Mouse (Mus musculus) layer of hippocampus, adult 9-11 months (tissue): ENCODE measurements around the gene Rbfox1.

Experiments used
- DNase-seq: peaks from one replicate; pipeline ENCODE4 v3.0.0; 2022

The Rbfox1 gene

DNA sequence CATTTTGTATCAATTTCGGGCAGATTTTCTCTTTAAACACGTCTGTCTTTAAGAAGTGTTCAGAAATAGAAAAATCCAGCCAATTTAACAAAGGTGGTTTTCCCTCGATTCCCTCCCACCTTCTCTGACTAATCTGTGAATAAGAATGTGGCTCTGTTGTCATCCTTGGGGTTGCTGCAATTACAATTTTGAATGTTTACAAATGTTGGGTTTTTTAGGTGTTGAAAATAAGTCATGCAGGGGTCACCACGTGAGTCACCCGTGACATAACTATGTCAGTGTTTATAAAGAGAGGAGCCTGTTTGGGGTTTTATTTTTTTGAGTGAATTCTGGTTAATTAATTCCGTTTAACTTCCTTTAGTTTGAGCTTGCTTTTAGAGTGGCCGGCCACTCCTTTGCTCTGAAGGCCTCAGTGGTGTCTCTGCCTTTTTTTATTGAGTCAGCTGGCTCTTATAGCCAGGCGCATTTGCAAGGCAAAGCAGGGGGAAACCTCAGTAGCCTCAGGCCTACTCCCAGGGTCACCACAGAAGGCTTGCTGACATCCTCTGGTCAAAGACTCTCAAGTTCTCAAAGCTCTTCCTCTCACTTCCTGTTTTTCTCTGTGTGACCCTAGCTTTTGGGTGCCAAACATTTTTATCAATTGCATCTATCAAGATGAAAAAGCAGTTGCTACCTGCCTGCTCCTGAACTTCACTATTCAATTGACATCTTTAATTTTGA is 957.1 kb downstream of the Rbfox1 start:
- DNase-seq, result no peak

DNA sequence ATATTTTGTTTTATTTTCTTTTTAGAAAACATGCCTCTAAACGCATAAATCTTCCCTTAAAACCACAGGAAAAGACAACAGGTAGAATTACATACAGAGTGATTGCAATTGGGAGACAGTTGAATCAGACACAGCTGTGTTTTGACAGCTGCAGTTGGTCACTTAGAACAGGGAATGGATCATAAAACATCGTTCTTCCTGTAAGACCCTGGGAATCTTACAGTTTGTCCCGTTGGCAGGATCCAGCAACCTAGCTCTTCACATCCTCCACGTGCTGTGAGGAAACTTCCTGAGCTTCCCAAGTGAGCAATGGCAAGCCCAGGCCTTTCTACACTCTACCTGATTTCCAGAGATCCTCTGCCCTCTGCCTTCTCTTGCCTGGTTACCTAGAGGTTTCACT is 959.5 kb downstream of the Rbfox1 start:
- DNase-seq, result no peak

DNA sequence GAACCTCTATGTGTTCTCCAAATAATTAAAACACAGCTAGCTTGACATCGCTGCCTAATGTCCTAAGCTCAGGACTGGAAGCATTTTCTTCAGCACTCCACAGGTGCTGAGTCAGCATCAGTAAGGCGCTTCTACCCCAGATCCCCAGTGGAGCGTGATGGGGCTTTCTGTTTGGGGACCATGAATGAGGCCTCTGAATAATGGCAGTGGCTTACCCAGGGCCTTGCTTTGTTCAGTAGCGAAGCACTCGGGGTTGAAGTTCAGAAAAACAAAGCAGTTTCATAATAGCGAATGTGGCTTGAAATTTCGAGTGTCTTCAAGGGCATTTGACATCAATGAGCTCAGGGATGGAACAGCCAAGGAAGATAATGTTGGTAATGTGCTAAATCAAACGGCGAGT is 966.2 kb downstream of the Rbfox1 start:
- no peak for DNase-seq

- peak; percentile 9 for DNase-seq
These were observed 968.6 kb downstream of the Rbfox1 start for GRCm38 (mm10) chr16:6853796-6854195.

DNA sequence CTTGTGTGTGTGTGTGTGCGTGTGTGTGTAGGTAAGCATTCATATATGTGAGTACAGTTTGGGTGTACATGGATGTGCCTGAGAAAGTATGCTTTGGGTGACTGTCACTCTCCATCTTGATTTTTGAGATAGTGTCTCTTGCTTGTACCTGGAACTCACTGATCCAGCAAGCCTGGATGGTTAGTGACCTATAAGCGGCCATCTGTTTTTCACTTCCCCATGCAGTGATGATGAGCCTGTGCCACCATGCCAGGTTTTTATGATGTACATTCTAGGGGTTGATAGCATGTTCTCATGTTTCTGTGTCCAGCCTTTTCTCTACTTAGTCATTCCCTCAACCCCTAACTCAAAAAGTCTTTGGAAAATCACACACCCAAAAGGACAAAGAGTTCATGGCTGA is 976.5 kb downstream of the Rbfox1 start:
- DNase-seq, result no peak

GRCm38 (mm10) chr16:6882683-6883430 is 997.7 kb downstream of the Rbfox1 start:
- DNase-seq, result no peak

- DNase-seq, result no peak
These were observed 998.6 kb downstream of the Rbfox1 start for GRCm38 (mm10) chr16:6883798-6884197.

DNA sequence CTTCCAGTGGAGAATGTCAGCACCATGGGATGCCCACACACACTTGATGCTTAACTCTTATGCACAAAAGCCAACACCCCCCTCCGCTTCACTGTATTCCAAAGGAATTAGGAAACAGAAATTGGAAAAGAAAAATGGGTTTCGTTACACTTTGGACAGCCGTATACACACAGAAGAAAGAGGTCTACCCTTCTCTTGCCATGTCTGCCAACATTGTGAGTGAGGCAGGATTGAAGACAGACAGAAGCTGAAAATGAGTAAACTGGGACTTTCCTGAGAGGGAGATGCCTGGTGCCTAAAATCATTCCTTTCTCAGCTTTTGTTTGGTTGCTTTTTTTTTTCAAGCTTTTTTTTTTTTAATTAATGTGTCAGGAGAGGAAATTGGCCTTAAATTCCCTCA is 1000.5 kb downstream of the Rbfox1 start:
- no peak for DNase-seq

GRCm38 (mm10) chr16:6889221-6889620 is 1004.1 kb downstream of the Rbfox1 start:
- no peak for DNase-seq

GRCm38 (mm10) chr16:6897734-6898133 is 1012.6 kb downstream of the Rbfox1 start:
- no peak for DNase-seq

GRCm38 (mm10) chr16:6900006-6900405 is 1014.9 kb downstream of the Rbfox1 start:
- DNase-seq, result no peak

- DNase-seq, result no peak
These were observed 1019.8 kb downstream of the Rbfox1 start for GRCm38 (mm10) chr16:6904984-6905383.

GRCm38 (mm10) chr16:6906001-6906400 is 1020.8 kb downstream of the Rbfox1 start:
- DNase-seq, result no peak

- DNase-seq, result no peak
These were observed 1022.4 kb downstream of the Rbfox1 start for GRCm38 (mm10) chr16:6907550-6907949.

GRCm38 (mm10) chr16:6914531-6914930 is 1029.4 kb downstream of the Rbfox1 start:
- DNase-seq, result no peak

- DNase-seq, result no peak
These were observed 1033.5 kb downstream of the Rbfox1 start for GRCm38 (mm10) chr16:6918641-6919040.

- no peak for DNase-seq
These were observed 1034.5 kb downstream of the Rbfox1 start for GRCm38 (mm10) chr16:6919681-6920080.

- DNase-seq, result no peak
These were observed 1042.5 kb downstream of the Rbfox1 start for GRCm38 (mm10) chr16:6927661-6928060.

- DNase-seq, result no peak
These were observed 1045.6 kb downstream of the Rbfox1 start for GRCm38 (mm10) chr16:6930795-6931194.

GRCm38 (mm10) chr16:6946151-6946550 is 1061.0 kb downstream of the Rbfox1 start:
- DNase-seq, result peak; percentile 61

- DNase-seq, result no peak
These were observed 1064.5 kb downstream of the Rbfox1 start for GRCm38 (mm10) chr16:6949666-6950065.

DNA sequence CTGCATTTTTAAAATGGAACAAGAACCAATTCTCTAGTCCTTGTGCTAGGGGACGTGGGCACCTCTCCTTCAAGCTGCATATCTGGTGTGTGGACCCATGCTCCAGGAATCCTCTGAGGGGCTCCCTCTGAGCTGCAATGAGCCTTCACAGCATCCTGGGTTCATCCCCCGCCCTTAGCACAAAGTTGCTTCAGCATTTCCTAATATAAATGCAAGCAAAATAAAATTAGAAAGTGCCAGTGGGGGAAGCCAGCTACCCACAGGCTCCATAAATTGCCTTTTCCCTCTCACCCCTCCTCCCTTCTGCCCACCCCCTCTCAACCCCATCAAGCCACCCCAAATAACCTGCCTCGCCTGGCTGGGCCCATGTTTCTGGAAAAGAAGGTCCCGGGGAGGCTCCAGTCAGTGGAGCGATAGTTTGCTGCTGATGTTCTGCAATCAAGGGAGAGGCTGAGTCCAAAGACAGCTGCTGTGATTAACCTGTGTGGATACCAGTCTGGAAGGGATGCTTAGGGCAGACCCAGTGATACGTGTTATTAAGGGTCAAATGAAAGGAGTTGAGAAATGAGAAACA is 1070.0 kb downstream of the Rbfox1 start:
- DNase-seq, result peak; percentile 9

DNA sequence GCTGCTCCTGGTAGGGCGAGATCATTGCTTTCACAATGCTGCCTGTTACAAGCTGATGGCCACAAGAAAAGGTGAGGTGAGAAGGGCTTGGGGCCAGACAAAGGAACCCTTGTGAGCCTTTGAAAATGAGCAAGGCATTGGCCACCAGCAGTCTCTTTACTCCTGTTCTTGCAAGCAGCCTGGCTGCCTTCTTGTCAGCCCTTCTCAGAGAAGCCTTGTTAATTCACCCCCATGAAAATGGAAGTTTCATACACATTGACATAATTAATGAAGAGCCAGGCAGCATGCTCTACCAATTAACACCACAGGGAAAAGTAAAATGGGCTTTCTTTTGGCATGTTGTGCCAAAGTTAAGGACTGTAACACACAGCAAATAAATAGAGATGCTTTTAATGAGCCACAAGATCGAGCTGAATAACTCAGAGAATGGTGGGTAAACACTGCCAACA is 1076.8 kb downstream of the Rbfox1 start:
- DNase-seq, result peak; percentile 9

DNA sequence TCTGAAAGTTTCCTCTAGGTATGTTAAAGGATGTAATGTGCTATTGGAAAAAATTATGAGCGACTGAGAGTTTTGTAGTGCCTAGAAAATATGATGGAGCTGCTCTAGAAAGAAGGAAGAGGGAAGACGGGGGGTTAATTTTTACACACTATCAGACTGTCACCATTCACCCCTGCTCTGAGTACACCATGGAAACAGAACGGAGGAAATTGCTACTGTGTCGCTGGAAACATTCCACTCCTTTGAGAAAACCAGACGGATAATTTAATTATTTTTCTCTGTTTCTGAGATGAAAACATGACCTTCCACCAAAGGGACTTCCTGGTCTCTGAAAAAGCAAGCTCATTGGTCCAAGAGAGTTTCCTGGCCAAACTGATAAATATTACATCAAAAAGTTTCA is 1077.4 kb downstream of the Rbfox1 start:
- DNase-seq, result no peak
